Mouse (Mus musculus) CH12.LX (cell line): ENCODE results near the gene Eif2b4. TPM values are rescaled to one million over a fixed set of nuclear protein-coding genes. Genes with fewer than 3 reads are reported as not detected.

Experiments used
- DNase-seq: peaks from one replicate; pipeline ENCODE4 v3.0.0-alpha.2; 2013; ENCODE audit errors: extremely low read depth
- H3K27ac ChIP-seq: 2 replicates; pipeline ENCODE4 v1.5.1; 2012; ENCODE audit warnings: low read depth, mild to moderate bottlenecking, control low read depth, moderate library complexity; ENCODE audit not compliant: insufficient read depth
- H3K27me3 ChIP-seq: replicated peaks from 2 replicates; pipeline ENCODE3; 2012; ENCODE audit warnings: inconsistent platforms
- H3K36me3 ChIP-seq, 2 experiments: replicated peaks in 1 of 2; 2 replicates each; pipeline versions ENCODE3 to v1.6.1; 2012; ENCODE audit warnings: inconsistent platforms in 1 of 2, low read length in 1 of 2, mild to moderate bottlenecking in 1 of 2, mixed read lengths in 1 of 2, moderate library complexity in 1 of 2; ENCODE audit not compliant: control insufficient read depth in 1 of 2, insufficient read depth in 1 of 2
- H3K4me1 ChIP-seq, 2 experiments: 2 replicates each; pipeline ENCODE4 v1.6.1; 2012; ENCODE audit warnings: inconsistent platforms in 1 of 2, moderate library complexity in 1 of 2; ENCODE audit not compliant: insufficient read depth in 2 of 2, control insufficient read depth in 1 of 2
- H3K4me2 ChIP-seq: 2 replicates; pipeline ENCODE4 v1.6.1; 2012; ENCODE audit warnings: low read depth, mild to moderate bottlenecking, control low read depth; ENCODE audit not compliant: poor library complexity, insufficient read depth, severe bottlenecking
- H3K4me3 ChIP-seq, 3 experiments: fragments of 150-350 bp in 1 of 3; sonication (generic) in 1 of 3; replicated peaks in 1 of 3; 2 replicates each; pipeline versions ENCODE3 to v1.5.1; 2011 to 2012; ENCODE audit warnings: low read depth in 2 of 3, low read length in 2 of 3, mild to moderate bottlenecking in 2 of 3, moderate library complexity in 2 of 3, control low read depth in 1 of 3, improper control_type of control experiment in 1 of 3, inconsistent platforms in 1 of 3, mixed read lengths in 1 of 3; ENCODE audit not compliant: poor library complexity in 1 of 3
- H3K79me2 ChIP-seq: replicated peaks from 2 replicates; pipeline ENCODE4 v1.6.1; 2012; ENCODE audit warnings: mild to moderate bottlenecking, moderate library complexity; ENCODE audit not compliant: control insufficient read depth, poor library complexity, insufficient read depth, severe bottlenecking; ENCODE audit errors: extremely low read depth
- H3K9ac ChIP-seq: 2 replicates; pipeline ENCODE4 v1.6.1; 2012; ENCODE audit warnings: low read depth, mild to moderate bottlenecking, control low read depth, moderate library complexity; ENCODE audit not compliant: insufficient read depth
- H3K9me3 ChIP-seq: replicated peaks from 2 replicates; pipeline ENCODE3; 2012; ENCODE audit warnings: low read length, inconsistent platforms, mixed read lengths
- CTCF ChIP-seq, 2 experiments: IDR thresholded peaks in 1 of 2; conservative IDR thresholded peaks in 1 of 2; 2 replicates each; pipeline ENCODE4 v1.5.1; 2011 to 2012; ENCODE audit warnings: low read depth in 2 of 2, low read length in 2 of 2, improper control_type of control experiment in 1 of 2, inconsistent platforms in 1 of 2, mild to moderate bottlenecking in 1 of 2, moderate library complexity in 1 of 2
- E2F4 ChIP-seq: IDR thresholded peaks from 2 replicates; pipeline ENCODE4 v1.6.1; 2011; ENCODE audit warnings: low read depth, low read length, improper control_type of control experiment; ENCODE audit not compliant: insufficient replicate concordance
- HCFC1 ChIP-seq: IDR thresholded peaks from 2 replicates; pipeline ENCODE4 v1.6.1; 2012; ENCODE audit warnings: low read depth, mild to moderate bottlenecking, inconsistent platforms, low read length, improper control_type of control experiment
- MAX ChIP-seq: IDR thresholded peaks from 2 replicates; pipeline ENCODE4 v1.6.1; 2011; ENCODE audit warnings: low read length, improper control_type of control experiment
- MEF2A ChIP-seq: IDR thresholded peaks from 2 replicates; pipeline ENCODE4 v1.6.1; 2014; ENCODE audit warnings: low read depth, mild to moderate bottlenecking, inconsistent platforms, low read length, improper control_type of control experiment, borderline replicate concordance
- MXI1 ChIP-seq: IDR thresholded peaks from 2 replicates; pipeline ENCODE4 v1.6.1; 2011; ENCODE audit warnings: mild to moderate bottlenecking, low read depth, low read length, improper control_type of control experiment
- MYC ChIP-seq: IDR thresholded peaks from 2 replicates; pipeline ENCODE4 v1.6.1; 2011; ENCODE audit warnings: low read depth, mild to moderate bottlenecking, improper control_type of control experiment, low read length
- PAX5 ChIP-seq: IDR thresholded peaks from 2 replicates; pipeline ENCODE4 v1.6.1; 2012; ENCODE audit warnings: low read length, inconsistent platforms, mixed read lengths
- POLR2A ChIP-seq: IDR thresholded peaks from 2 replicates; pipeline ENCODE4 v1.6.1; 2011; ENCODE audit warnings: low read depth, mild to moderate bottlenecking, improper control_type of control experiment, low read length
- POLR2AphosphoS2 ChIP-seq: IDR thresholded peaks from 2 replicates; pipeline ENCODE4 v1.6.1; 2011; ENCODE audit warnings: low read depth, low read length, improper control_type of control experiment
- TBP ChIP-seq: conservative IDR thresholded peaks from 2 replicates; pipeline ENCODE4 v1.6.1; 2011; ENCODE audit warnings: low read depth, low read length, improper control_type of control experiment
- TCF12 ChIP-seq: IDR thresholded peaks from 2 replicates; pipeline ENCODE4 v1.6.1; 2014; ENCODE audit warnings: low read depth, mild to moderate bottlenecking, inconsistent platforms, low read length, improper control_type of control experiment
- UBTF ChIP-seq: IDR thresholded peaks from 2 replicates; pipeline ENCODE4 v1.6.1; 2012; ENCODE audit warnings: low read depth, mild to moderate bottlenecking, inconsistent platforms, low read length, improper control_type of control experiment, moderate library complexity
- USF1 ChIP-seq: IDR thresholded peaks from 2 replicates; pipeline ENCODE4 v1.6.1; 2014; ENCODE audit warnings: low read depth, mild to moderate bottlenecking, inconsistent platforms, low read length, improper control_type of control experiment
- ZC3H11A ChIP-seq: IDR thresholded peaks from 2 replicates; pipeline ENCODE4 v1.6.1; 2012; ENCODE audit warnings: low read depth, mild to moderate bottlenecking, inconsistent platforms, low read length, improper control_type of control experiment
- ZMIZ1 ChIP-seq: IDR thresholded peaks from 2 replicates; pipeline ENCODE4 v1.6.1; 2012; ENCODE audit warnings: low read depth, mild to moderate bottlenecking, inconsistent platforms, low read length, improper control_type of control experiment
- dilution Hi-C: fragments of 300-500 bp; cut with MboI; formaldehyde crosslinking; loops from 2 replicates; pipeline ENCODE4 v1.14.3; 2020; ENCODE audit warnings: low sequenced_read_pairs; ENCODE audit not compliant: extremely low pct_unique_long_range_greater_than_20kb, extremely low pct_ligation_motif_present
- in situ Hi-C: fragments of 300-500 bp; cut with MboI; formaldehyde crosslinking; loops from 3 replicates; pipeline ENCODE4 v1.14.3; 2019; ENCODE audit warnings: low sequenced_read_pairs, low pct_ligation_motif_present, low pct_unique_long_range_greater_than_20kb, mixed read lengths
- polyA plus RNA-seq: library from polyadenylated mRNA; unstranded; fragments of >175 nt; gene quantifications from 2 replicates; pipeline ENCODE4 v1.2.1, GENCODE M21; 2012; ENCODE audit warnings: low read depth; ENCODE audit not compliant: insufficient read length
- total RNA-seq, 2 experiments: library from RNA; depleted of rRNA; stranded (reverse); fragments of 300-350 nt in 1 of 2; fragments of >200 nt in 1 of 2; gene quantifications; 2 replicates each; pipeline ENCODE4 v1.2.3; 2012 to 2014

Eif2b4 gene
- total and polyA plus RNA-seq, 3 experiments = 26.8 to 99.5 (median 56.8) TPM

- peaks cover 8 to 38% of the 10 kb centered on the region in 2 experiments for H3K4me1 ChIP-seq
Measured at GRCm38 (mm10) chr5:31198616-31199320, 5.5 kb upstream of the Eif2b4 start.

DNA sequence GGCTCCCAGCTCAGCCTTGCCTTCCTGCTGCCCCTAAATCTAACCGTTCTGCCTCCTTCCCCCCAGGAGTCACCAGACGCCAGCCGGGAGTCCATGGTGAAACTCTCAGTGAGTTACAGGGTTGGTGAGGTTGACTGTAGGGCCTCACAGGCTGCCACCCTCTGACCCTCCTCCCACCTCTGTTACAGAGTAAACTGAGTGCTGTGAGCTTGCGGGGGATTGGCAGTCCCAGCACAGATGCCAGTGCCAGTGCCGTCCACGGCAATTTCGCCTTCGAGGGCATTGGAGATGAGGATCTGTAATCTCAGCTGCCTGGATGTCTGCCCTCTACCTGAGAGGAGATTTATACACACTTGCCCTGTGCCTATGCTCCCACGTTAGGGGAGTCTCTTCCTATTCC lies 4.9 kb upstream of the Eif2b4 start:
- no peak overlapping the region for H3K4me3 ChIP-seq
- H3K36me3 ChIP-seq = peaks cover 61 to 74% of the 10 kb centered on the region in 2 experiments
- no peak overlapping the region for H3K27ac ChIP-seq
- H3K4me2 ChIP-seq = no peak overlapping the region
- in situ Hi-C loops = no loop called here
- no peak for DNase-seq
- TF ChIP-seq TBP = no peak
- TF ChIP-seq POLR2A = no peak
- no peaks in the 10 kb centered on the region for H3K27me3 ChIP-seq
- no peaks in the 10 kb centered on the region for H3K9me3 ChIP-seq
- H3K9ac ChIP-seq = no peak overlapping the region
- peaks cover 8 to 36% of the 10 kb centered on the region in 2 experiments for H3K4me1 ChIP-seq
- dilution Hi-C loops = no loop called here
- peaks cover 22% of the 10 kb centered on the region for H3K79me2 ChIP-seq

More at GRCm38 (mm10) chr5:31198616-31199320, 5.5 kb upstream of the Eif2b4 start:
- H3K27ac ChIP-seq = no peak overlapping the region
- H3K36me3 ChIP-seq = peaks cover 65 to 80% of the 10 kb centered on the region in 2 experiments
- no peak overlapping the region for H3K4me3 ChIP-seq
- no peak for DNase-seq
- dilution Hi-C loops = no loop called here
- in situ Hi-C loops = no loop called here
- H3K9ac ChIP-seq = no peak overlapping the region
- no peaks in the 10 kb centered on the region for H3K27me3 ChIP-seq
- H3K4me2 ChIP-seq = no peak overlapping the region
- H3K9me3 ChIP-seq = no peaks in the 10 kb centered on the region
- H3K79me2 ChIP-seq = peaks cover 18% of the 10 kb centered on the region
- TF ChIP-seq POLR2A = no peak
- no peak for TF ChIP-seq UBTF
- no peak for TF ChIP-seq E2F4
- no peak for TF ChIP-seq ZC3H11A
- TF ChIP-seq MEF2A = no peak
- no peak for TF ChIP-seq HCFC1
- no peak for TF ChIP-seq MAX
- no peak for TF ChIP-seq PAX5
- TF ChIP-seq USF1 = no peak
- TF ChIP-seq TCF12 = no peak
- no peak for TF ChIP-seq CTCF (conservative IDR thresholded peaks at IDR 0.05 in 1 of 2, IDR thresholded peaks at IDR 0.05 in 1 of 2; ENCODE audit: low read depth in 2 of 2, low read length in 2 of 2)
- TF ChIP-seq POLR2AphosphoS2 = peak; percentile 84
- TF ChIP-seq TBP = no peak
- peak; percentile 75; the same call in 1 of the 2 replicates for TF ChIP-seq ZMIZ1
- TF ChIP-seq MXI1 = no peak
- no peak for TF ChIP-seq MYC
